Mouse (Mus musculus): ENCODE data around the gene Tmem240.
"Not testable (repeated sequence)": the region's sequence is repeated elsewhere in the genome, so short reads cannot be mapped to it uniquely, and the experiment has no call there.

Gene Tmem240

DNA sequence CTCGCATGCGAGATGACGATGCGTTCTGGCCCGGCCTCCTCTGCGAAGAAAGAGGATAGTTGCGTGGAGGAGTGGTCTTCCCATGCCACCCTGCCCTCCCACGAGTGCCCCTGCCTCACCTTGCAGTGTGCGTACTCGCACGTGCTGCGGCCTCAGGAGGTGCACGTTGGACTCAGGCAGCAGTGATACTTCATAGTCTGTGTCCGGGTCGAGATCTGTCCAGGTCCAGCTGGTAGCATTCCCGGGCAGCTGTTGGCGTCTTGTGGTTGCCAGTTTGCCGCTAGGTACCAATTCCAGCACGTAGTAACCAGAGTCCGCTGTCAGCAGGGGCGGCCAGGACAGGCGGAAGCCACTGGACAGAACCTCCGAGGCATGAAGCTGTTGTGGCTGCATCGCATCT is 36.0 kb downstream of the Tmem240 start:
- no peak for DNase-seq (ENCODE audit: low spot score)

DNA sequence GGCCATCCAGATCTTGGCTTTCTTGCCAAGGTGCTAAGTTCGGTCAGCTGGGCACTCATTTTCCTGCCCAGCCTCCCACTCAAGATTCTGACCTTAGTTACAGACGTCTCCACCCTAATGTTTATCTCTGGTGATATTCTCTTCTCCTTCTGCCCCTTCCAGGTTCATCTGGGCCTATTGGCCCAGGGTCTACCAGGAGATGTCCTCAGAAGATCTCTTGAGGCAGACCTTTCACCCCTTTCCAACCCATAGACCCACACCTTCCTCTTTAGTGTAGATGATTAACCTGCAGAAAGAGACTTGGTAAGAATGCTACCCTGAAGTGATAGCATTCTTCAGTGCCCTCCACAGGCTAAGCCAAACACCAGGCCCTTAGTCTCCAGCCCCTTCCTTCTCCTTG is 37.1 kb downstream of the Tmem240 start:
- DNase-seq (ENCODE audit: low spot score), result no peak

DNA sequence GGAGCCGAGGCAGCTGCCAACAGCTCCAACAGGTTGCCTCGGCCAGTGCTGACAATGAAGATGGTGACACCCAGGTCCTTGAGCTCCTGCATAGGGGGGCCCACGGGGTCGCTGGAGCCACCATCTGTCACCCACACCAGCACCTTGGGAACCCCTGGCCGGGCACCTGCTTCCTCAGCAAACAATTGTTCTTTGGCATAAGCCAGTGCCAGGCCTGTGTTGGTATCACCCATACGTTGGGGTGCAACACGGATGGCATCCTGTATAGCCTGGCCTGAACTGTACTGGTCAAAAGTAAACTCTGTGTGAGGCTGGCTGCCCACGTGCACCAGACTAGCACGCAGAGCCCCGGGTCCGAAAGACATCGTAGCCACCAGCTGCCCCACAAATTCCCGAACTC is 38.2 kb downstream of the Tmem240 start:
- no peak for DNase-seq (ENCODE audit: low spot score)

DNA sequence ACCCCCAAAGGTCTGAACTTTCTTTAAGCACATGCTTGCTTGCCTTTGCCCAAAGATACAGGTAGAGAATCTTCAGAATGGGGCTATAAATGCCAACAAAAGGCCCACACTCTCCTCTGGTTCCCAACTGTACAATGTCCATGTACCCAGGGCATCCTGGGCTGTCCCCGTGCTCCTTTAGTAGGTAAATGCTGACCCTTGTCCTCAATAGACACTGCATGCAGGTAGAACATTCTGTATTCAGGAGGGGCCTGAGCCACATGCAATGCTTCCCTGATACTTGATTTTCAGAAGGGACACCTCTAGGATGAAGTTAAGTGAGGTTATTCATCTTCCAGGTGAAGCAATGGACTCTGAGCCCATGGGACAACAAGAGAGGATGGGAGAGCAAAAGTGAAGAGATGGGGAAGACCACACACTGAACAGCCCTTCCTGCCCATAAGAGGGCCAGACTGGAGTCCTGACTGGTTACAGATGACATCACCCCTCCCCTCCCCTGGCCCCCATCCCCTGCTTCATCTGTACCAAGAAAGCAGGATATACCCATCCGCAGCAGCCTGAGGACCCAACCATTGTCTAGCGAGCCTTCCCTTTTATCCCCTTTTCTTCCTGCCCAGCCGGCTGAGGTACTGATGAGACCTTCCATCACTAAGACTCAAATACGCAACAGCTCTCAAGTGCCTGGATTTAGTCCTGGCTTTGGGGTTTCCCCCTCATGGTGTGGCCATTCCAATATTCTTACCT is 38.9 kb downstream of the Tmem240 start:
- DNase-seq (ENCODE audit: low spot score), result no peak

DNA sequence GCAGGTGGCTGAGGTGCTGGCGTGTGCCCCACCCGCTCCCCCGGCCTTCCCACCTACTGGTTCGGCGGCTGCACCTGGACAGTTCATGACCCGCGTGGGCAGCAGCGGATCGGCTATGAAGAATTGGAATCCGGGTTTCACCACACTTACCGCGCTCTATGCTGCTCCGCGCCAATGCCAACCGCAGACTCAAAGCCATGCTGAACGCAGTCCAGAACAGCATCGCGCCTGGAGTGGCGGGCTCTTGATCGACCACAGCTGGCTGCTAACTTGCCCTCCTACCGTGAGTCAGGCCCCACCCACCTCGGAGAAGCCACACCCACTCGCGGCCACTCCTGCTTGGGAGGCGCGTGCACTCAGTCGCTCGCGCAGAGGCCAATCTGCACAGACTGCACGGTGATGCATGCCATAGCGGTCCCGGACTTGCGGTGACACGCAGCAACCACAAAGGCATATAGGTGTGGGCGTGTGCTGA is 39.7 kb downstream of the Tmem240 start, which contains the start of gene Vwa1:
Vwa1 (minus strand) TSS at position 419 of the 475 bp plus-strand sequence.
- peak; percentile 89 for DNase-seq (ENCODE audit: low spot score)

DNA sequence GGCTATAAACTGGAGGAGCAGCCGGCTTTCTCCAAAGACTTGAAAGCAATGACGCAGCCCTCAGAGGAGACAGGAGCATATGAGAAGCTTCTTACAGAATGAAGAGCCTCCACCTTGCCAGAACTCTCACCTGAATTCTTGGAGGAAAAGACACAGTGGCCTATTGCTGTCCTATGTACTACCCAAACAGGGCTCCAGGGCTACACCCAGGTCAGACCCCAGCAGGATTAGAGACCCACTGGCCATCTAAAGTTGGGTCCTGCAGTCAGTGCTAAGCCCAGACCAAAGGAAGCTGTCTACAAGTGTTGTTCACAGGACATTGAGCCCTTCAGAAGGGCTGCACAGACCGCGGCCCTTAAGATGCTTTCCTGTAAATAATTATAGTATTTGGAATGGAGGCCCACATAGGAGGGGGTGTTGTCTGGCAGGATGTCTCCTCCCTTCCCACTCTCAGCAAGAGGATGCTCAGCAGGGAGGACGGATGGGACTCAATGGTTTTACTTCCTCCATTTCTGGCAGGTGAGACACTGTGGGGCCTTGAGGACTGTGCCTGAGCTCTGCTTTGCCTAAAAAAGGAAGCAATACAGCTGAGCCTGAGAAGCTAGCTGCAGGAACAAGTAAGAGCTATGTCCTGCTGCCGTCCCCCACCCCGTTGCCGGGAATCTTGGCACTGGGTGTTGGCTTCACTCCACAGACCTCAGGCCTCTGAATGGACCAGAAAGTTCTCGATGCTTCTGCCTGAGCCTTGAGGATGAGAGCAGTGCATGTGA is 40.6 kb downstream of the Tmem240 start:
- DNase-seq (ENCODE audit: low spot score), result no peak

DNA sequence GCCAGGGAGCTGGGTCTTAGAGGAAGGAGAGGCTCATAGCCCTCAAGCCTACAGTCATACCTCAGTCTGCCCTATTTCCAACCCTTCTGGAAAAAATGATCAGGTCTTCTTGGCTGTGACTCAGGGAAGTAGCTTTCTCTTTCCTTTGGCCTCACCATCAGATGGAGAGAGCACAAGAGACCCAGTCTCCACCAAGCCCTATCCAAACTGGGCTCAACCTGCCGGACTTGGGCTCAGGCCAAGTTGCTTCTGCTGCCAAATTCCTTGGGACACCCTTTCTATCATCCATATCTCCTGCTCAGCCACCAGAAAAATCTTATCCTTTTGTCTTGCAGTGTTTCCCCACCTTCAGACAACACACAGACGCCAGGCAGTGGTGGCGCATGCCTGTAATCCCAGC is 41.3 kb downstream of the Tmem240 start:
- DNase-seq (ENCODE audit: low spot score), result no peak

DNA sequence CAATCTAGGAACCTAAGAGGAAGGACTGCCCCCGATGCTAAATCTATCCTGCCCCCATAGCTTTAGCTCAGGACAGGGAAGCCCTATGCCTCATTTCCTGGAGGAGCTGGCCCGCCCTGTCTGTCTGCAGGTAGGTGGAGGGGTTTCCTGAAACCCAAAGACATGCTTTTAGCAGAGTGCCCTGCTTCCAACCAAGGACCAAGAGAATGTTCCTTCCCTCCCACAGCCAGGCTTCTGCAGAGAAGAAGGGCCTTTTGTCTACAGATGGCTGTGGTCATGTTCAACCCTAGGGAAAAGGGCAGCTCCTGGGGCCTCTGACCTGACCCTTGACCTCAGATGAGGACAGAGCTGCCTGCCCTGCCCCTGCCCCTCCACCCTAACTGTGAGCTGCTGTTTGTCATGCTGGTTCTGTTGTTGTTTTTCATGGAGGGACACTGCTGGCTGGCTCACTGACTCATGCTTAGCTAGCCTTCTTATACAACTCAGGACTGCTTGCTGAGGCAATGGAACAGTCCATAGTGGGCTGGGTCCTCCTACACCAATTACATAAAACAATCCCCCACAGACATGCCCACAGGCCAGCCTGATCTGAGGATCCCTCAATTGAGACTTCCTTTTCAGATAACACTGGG is 42.2 kb downstream of the Tmem240 start:
- DNase-seq (ENCODE audit: low spot score), result peak; percentile 76

DNA sequence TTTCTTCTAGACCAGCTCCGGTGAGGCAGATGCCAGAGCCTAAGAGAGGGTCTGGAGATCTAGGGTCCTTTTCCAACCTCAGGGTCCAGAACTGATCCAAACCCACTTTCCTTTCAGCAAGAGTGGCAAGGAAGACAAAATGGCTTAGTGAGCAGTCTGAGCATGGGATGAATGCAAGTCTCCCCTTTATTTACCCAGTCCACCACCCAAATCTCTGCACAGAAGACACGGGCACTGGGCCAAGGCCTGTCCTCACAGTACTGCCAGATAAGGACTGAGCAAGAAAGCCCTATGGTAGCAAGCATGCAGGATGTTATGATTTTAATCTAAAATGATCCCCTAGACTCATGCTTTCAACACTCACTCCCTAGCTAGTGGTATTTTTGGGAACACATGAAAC is 43.2 kb downstream of the Tmem240 start:
- no peak for DNase-seq (ENCODE audit: low spot score)

DNA sequence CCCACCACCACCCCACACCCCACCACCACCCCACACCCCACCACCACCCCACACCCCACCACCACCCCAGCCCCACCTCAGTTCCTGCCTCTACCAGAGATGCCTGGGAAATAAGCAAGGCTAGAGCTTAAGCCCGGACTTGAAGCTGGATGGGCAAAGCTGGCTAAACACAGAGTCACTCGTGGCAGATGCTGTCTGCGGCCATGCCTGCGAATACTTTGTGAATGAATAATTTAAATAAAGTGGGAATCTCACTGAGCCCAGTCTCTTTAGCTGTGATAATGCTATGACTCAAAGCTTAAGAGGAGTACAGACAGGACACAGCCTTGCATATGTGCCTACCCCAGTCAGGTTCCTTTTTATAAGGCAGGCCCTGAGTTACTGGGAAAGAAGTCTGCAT is 44.9 kb downstream of the Tmem240 start:
- no peak for DNase-seq (ENCODE audit: low spot score)

DNA sequence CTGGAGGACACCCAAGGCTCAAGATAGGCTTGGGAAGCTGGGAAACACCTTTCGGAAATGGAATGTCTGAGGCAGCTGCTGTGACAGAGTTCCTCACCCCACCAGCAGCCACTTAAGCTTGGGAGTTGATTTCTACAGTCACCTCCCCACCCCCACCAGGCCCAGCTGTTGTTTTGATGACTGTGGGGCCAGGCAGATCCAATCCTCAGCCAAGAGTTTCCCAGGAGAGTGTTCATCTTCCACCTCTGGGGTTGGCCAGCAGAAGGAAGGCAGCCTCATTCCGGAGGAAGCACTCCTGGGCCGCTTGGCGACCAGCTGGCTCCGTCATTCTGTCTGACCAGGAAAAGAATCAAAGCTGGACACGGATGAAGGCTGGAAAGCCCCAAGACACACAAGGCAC is 46.3 kb downstream of the Tmem240 start:
- DNase-seq (ENCODE audit: low spot score), result peak; percentile 50

DNA sequence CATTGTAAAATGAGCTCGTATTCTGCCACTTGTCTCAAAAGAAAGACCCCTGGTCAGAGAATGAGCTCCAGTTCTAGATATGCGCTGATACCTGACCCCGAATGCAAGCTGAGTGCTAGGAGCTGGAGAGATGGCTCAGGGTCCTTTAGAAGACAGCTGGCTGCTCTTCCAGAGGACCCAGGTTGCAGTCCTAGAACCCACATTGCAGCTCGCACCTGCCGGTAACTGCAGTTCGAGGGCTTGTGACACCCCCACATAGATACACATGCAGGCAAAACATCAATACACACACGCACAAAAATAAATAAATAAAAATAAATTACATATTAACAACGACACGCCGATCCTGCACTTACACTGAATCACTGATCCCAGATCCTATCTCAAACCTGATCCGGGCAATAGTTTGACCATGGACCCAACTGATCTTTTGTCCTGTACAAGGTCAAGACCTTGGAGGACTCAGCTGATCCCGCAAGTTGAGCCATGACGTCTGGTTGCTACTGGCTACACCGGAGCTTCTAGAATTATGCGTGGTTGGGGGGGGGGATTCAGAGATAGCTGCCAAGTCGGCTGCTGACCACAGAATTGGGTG is 49.0 kb downstream of the Tmem240 start:
- no peak for DNase-seq (ENCODE audit: low spot score)

DNA sequence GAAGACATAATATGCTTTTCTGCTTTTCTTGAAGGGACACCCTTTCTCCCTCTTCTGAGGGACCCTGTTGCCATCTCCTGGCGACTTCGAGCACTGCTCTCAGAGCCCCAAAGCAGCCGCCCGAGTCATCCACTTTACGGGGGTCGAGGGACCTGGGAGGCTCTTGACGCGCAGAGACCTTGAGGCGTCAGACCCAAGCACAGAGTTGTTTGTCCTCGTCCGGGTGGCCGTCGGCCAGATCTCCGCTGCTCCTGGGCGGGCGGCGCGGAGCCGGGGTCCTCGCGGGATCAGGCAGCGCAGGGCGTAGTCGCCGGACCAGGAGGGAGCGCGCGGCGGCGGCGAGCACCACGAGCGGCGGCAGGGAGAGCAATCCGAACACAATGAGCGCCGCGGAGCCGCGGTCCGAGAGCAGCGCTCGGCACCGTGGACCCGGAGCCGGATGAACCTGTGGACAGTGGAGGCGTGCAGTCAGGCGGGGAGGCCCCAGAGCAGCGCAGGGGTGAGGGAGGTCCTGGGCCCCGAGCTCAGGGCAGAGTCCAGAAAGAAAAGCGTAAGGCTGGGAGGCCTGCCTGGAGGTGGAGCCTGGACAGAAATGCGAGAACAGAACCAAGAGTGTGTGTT is 49.6 kb downstream of the Tmem240 start:
- DNase-seq (ENCODE audit: low spot score), result peak; percentile 90

DNA sequence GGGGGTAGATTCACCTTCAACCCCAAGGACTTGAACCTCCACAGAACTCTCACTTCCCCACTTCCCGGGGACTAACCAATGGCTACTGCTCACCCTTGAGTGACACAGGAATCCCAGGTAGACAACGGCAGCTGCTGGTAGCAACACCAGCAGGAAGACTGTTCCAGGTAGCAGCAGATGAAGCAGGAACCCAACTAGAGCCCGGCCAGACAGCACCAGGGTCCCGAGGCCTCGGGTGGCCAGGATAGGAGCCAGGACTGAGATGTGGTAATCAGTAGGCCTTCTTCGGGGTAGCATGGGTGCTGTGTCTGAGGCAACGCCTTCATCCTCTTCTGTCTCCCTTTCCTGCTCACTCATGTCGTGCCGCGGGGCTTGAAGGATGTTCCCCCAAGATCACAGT is 50.6 kb downstream of the Tmem240 start:
- DNase-seq (ENCODE audit: low spot score), result no peak

DNA sequence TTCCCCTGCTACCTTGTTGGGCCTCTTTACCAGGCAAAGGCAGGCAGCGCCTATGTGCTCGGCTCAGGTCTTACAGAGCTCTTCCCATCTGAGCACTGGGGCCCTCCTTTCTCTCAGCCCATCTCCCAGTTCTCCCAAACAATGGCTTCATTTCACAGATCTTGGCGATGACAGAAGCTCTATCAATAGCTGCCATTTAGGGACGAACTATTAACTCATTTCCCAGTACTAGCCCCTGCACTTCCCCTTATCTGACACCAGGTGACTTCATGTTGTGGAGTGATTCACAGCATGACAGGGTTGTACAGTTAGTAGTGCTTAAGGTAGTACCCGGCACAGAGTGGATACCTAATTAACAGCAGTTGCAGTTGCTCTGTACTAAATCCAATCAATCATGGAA is 51.2 kb downstream of the Tmem240 start, which contains the start of gene Tmem88b:
Tmem88b (minus strand) TSS at position 56 of the 400 bp plus-strand sequence.
- no peak for DNase-seq (ENCODE audit: low spot score)

DNA sequence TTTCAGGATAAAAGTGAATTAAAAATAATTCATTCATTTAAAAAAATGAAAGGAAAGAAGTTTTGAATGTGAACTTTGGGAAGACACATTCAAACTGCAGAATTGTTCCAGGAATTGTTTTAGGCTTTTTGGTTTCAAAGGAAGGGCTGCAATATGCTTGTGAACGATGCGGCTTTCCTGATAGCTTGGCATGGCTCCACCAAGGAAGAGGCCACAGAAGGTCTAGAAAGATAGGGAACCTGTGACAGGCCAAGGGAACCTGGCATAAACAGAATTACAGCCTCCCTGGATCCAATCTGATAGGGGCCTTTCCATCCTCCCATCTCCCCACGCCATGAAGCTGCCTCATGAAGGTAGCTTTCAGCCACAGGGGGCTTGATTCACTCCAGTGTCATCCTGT is 53.7 kb downstream of the Tmem240 start:
- no peak for DNase-seq (ENCODE audit: low spot score)

DNA sequence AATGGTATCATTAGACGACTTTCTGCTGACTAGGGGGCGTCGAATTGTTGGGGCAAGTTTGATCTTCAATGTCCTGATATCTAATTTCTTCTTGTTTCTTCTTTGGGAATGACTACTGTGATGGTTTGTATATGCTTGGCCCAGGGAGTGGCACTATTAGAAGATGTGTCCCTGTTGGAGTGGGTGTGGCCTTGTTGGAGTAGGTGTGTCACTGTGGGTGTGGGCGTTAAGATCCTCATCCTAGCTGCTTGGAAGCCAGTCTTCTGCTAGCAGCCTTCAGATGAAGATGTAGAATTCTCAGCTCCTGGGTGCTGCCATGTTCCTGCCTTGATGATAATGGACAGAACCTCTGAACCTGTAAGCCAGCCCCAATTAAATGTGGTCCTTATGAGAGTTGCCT is 54.2 kb downstream of the Tmem240 start:
- DNase-seq (ENCODE audit: low spot score), result not testable (repeated sequence)

DNA sequence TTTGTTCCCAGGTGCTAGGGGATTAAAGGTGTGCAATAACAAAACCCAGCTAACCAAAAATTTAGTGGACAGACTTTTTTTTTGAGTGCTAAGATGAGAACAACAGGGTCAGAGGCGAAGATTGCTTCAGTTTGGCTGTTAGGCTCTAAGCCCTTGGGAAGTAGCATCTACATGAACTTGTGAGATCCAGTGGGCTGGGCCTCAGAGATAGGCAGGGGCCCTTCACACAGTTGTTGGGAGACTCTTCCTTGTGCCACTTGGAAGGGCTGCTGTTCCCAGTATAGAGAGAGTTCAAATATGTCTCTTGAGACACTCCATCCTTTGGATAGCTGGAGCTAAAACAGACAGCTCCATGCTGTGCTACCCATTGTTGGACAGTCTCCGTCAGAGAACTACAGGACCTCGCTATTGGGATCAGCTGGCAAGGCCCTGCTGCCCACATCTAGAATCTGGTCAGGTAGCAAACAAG is 55.5 kb downstream of the Tmem240 start, which contains the start of gene Ankrd65:
Ankrd65 (plus strand) TSS at position 419 of the 469 bp plus-strand sequence.
- no peak for DNase-seq (ENCODE audit: low spot score)

Data from embryo, embryonic 10.5 days (tissue).